Mouse (Mus musculus) ES-E14 (cell line): ENCODE measurements at regions not wholly inside any gene's neighbourhood (a gene's known extent, or its start where the extent isn't known, plus 50 kb on each side); places are given as distances from the start of the nearest gene placed in this dataset.
A peak's percentile ranks its signal among the peaks of the same experiment; 100 is the strongest.

Source experiments
- DNase-seq: peaks from one replicate; pipeline ENCODE4 v3.0.0-alpha.2; 2013; ENCODE audit warnings: low read depth, low spot score
- H3K27ac ChIP-seq: 2 replicates; pipeline ENCODE4 v1.5.1; 2012; ENCODE audit warnings: low read depth, mild to moderate bottlenecking, low read length, moderate library complexity, mixed read lengths; ENCODE audit not compliant: poor library complexity, insufficient read depth, severe bottlenecking
- H3K36me3 ChIP-seq: 2 replicates; pipeline ENCODE4 v1.6.1; 2012; ENCODE audit warnings: mild to moderate bottlenecking, low read length, moderate library complexity, mixed read lengths; ENCODE audit not compliant: control insufficient read depth, poor library complexity, insufficient read depth, severe bottlenecking
- H3K4me1 ChIP-seq, 2 experiments: fragments of 150-350 bp in 1 of 2; sonication (generic) in 1 of 2; 2 replicates each; pipeline ENCODE4 v1.6.1; 2012; ENCODE audit warnings: low read length in 2 of 2, mild to moderate bottlenecking in 1 of 2, mixed read lengths in 1 of 2; ENCODE audit not compliant: control insufficient read depth in 2 of 2, insufficient read depth in 2 of 2, poor library complexity in 1 of 2
- H3K4me3 ChIP-seq, 2 experiments: fragments of 150-350 bp in 1 of 2; sonication (generic) in 1 of 2; 2 replicates each; pipeline ENCODE4 v1.5.1; 2012; ENCODE audit warnings: low read length in 2 of 2, low read depth in 1 of 2, mild to moderate bottlenecking in 1 of 2, mixed read lengths in 1 of 2; ENCODE audit not compliant: insufficient read depth in 1 of 2, poor library complexity in 1 of 2, severe bottlenecking in 1 of 2
- H3K9ac ChIP-seq: 2 replicates; pipeline ENCODE4 v1.6.1; 2012; ENCODE audit warnings: low read depth, mild to moderate bottlenecking, low read length, mixed read lengths; ENCODE audit not compliant: poor library complexity, insufficient read depth, severe bottlenecking
- H3K9me3 ChIP-seq: fragments of 150-350 bp; sonication (generic); 2 replicates; pipeline ENCODE4 v1.6.1; 2012; ENCODE audit warnings: low read depth, mild to moderate bottlenecking, low read length; ENCODE audit not compliant: control insufficient read depth, insufficient read depth
- CHD2 ChIP-seq: IDR thresholded peaks from 2 replicates; pipeline ENCODE4 v1.6.1; 2014; ENCODE audit warnings: mild to moderate bottlenecking, low read depth, low read length, inconsistent platforms
- HCFC1 ChIP-seq: IDR thresholded peaks from 2 replicates; pipeline ENCODE4 v1.6.1; 2012; ENCODE audit warnings: low read length, inconsistent platforms, borderline replicate concordance; ENCODE audit not compliant: insufficient read depth
- MAFK ChIP-seq: IDR thresholded peaks from 2 replicates; pipeline ENCODE4 v1.6.1; 2014; ENCODE audit warnings: mild to moderate bottlenecking, low read depth, low read length, inconsistent platforms; ENCODE audit not compliant: insufficient read depth
- ZC3H11A ChIP-seq: IDR thresholded peaks from 2 replicates; pipeline ENCODE4 v1.6.1; 2012; ENCODE audit warnings: low read depth, mild to moderate bottlenecking, inconsistent platforms, low read length, borderline replicate concordance
- ZNF384 ChIP-seq: IDR thresholded peaks from 2 replicates; pipeline ENCODE4 v1.6.1; 2012; ENCODE audit warnings: low read depth, low read length, inconsistent platforms
- in situ Hi-C, 2 experiments: fragments of 600-800 bp; cut with MboI; formaldehyde crosslinking; loops; one replicate each; pipeline ENCODE4 v1.15.1; 2025; ENCODE audit warnings: low sequenced_read_pairs in 2 of 2, inconsistent platforms in 1 of 2; ENCODE audit not compliant: unreplicated experiment in 2 of 2

DNA sequence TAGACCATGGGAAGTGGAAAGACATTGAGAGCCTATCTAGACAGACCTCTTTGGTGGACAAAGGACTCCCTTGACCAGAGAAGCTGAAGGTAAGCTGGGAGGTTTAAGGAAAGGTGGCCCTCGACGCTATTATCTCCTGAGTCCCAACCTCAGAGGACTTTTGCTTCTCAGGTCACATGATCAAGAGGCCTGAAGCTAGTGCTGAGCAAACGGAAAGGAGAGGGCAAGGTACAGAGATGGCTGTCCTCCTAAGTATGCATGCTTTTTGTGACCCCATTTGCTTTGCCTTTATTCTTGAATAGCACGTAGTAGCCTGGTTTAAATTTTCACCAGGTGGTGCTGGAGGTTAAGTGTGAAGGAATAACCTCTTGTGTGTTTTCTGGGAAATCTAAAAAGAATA is 186.8 kb upstream of the Foxq1 start:
- DNase-seq, result no peak
- no peaks in the 10 kb centered on the region for H3K36me3 ChIP-seq
- H3K4me1 ChIP-seq, result no peaks in the 10 kb centered on the region
- in situ Hi-C loops, result no loop called here
- H3K4me3 ChIP-seq, result no peak overlapping the region
- no peaks in the 10 kb centered on the region for H3K9me3 ChIP-seq
- TF ChIP-seq ZNF384, result no peak
- TF ChIP-seq MAFK, result no peak
- TF ChIP-seq HCFC1, result no peak
- TF ChIP-seq ZC3H11A, result no peak
- TF ChIP-seq CHD2, result no peak
- H3K27ac ChIP-seq, result no peak overlapping the region
- H3K9ac ChIP-seq, result no peak overlapping the region

DNA sequence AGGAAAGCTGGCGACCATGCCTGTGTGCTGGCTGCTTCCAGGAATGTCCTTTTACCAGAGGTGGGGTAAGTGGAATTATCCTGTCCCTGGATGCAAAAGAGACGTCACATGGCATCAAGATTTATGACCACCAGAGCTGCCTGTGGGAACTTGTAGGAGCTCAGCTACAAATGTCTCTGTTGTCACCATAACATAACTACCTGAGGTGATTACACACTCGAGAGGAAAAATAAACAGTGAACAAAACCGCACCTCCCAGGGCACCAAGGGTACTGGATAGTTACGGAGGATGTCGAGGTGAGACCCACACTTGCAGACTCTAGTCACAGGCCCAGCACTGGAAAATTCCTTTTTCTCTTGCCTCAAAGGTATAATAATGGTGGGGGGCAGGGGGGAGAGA is 185.1 kb upstream of the Foxq1 start:
- no peaks in the 10 kb centered on the region for H3K36me3 ChIP-seq
- H3K4me1 ChIP-seq, result no peaks in the 10 kb centered on the region
- no peak overlapping the region for H3K27ac ChIP-seq

DNA sequence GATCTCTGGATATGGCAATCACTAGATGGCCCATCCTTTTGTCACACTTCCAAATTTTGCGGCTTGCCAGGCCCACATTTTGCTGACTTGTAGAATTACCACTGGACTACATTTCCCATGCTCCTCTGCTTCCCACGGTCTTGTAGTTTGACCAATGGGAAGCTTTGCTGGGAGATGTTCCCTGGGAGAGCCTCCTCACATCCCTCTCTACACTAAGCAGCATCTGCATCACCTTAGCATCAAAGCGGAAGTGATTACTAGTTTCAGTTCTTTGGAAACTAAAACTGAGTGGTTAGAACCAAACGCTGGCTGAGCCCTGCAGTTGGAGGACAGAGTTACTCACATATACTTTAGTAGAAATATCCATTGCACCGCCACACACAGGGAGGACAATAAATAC is 181.9 kb upstream of the Foxq1 start:
- Histone ChIP-seq H3K4me3 (no peak overlapping the region), H3K27ac (no peak overlapping the region), H3K9ac (no peak overlapping the region), H3K9me3 (no peaks in the 10 kb centered on the region), H3K36me3 (no peaks in the 10 kb centered on the region), H3K4me1 (no peaks in the 10 kb centered on the region)
- in situ Hi-C loops, result no loop called here
- DNase-seq, result peak; percentile 9
- TF ChIP-seq MAFK (peak; percentile 88), HCFC1 (peak; percentile 82), ZC3H11A (no peak)

More for the DNA sequence above, 185.1 kb upstream of the Foxq1 start:
- in situ Hi-C loops, result no loop called here
- no peak for DNase-seq
- no peaks in the 10 kb centered on the region for H3K9me3 ChIP-seq
- no peak overlapping the region for H3K9ac ChIP-seq
- H3K4me3 ChIP-seq, result no peak overlapping the region
- TF ChIP-seq MAFK (no peak), CHD2 (no peak), ZC3H11A (no peak), ZNF384 (no peak), HCFC1 (no peak)

DNA sequence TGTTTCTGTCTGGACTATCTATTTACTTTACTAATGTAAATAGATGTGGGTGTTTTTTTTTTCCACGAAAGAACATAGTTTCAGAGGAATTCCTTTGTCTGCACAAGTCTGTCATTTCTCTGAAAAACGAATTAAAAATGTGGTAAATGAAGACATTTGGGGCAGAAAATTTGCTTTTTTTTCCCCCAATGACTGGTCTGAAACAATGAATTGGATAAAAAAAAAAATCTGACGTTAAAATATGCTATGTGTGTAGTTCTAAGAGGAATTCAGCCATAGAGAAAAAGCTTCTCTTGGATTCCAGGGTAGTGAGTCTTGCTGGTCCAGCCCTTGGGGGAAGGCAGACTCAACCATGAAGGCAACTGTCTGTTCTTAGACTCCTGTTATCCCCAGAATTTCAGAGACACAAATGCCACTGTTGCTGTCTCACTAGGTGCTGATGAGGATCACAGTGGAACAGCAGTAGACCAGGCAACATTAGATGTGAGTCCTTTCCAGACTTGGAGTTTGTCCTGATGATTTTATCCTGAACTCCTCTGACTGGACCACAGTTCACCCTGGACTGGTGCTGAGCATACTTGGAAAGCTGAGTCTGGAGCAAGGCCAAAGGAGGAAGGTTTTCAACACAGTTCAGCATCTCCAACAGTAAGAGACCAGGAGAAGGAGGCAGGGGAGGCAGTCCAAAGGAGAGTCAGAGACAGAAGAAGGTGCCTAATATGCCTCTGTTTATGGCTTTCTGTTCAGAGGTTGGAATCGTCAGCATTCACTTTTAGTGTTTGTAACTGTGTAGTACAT is 162.3 kb upstream of the Foxq1 start:
- H3K4me3 ChIP-seq, result no peak overlapping the region
- DNase-seq, result no peak
- TF ChIP-seq MAFK (no peak), ZNF384 (no peak)

More for the DNA sequence above, 162.3 kb upstream of the Foxq1 start:
- in situ Hi-C loops, result no loop called here
- H3K36me3 ChIP-seq, result no peaks in the 10 kb centered on the region
- H3K9me3 ChIP-seq, result no peaks in the 10 kb centered on the region
- no peak overlapping the region for H3K27ac ChIP-seq
- no peak overlapping the region for H3K9ac ChIP-seq
- no peaks in the 10 kb centered on the region for H3K4me1 ChIP-seq
